In the genomic region with DNA sequence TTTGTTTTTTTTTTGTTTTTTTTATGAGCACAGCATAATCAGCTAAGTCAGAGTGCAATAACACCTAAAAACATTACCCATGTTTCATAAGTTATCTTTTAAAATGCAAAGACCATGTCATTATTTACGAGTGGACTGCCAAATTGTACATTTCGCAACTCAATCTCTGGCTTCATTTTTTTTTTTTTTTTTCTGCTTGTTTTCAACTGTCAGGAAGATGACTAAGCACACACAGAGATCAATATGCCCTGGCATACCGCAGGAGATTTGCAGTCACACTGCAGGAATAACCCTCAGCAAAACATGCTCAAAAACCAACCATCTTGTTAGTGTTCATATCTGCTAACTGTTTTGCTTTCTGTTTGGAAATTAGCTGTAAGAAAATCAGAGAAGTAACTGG, we compare ENCODE assay signal across 15 mouse cellular contexts.
"Had no signal": no experiment of that assay in that cellular context is flagged by ENCODE, and none has a peak within 500 bp of the region (broad histone marks: within the 10 kb centered on the region; RNA-seq: fewer than 3 reads in every experiment).

No protein-coding gene starts in this region.

- H3K27me3 ChIP-seq: liver, embryonic 13.5 days; neural tube, embryonic 13.5 days; stomach, embryonic 15.5 days had no signal

- H3K27ac ChIP-seq: left cerebral cortex, adult 2 months; limb, embryonic 10.5 days; liver, embryonic 13.5 days; midbrain, embryonic 10.5 days; neural tube, embryonic 13.5 days; stomach, embryonic 15.5 days had no signal

- H3K4me3 ChIP-seq: left cerebral cortex, adult 2 months; limb, embryonic 10.5 days; liver, embryonic 13.5 days; midbrain, embryonic 10.5 days; neural tube, embryonic 13.5 days; stomach, embryonic 15.5 days had no signal

- H3K4me2 ChIP-seq: liver, embryonic 13.5 days; neural tube, embryonic 13.5 days; stomach, embryonic 15.5 days had no signal

- H3K4me1 ChIP-seq: limb, embryonic 10.5 days; liver, embryonic 13.5 days; stomach, embryonic 15.5 days had no signal

- H3K36me3 ChIP-seq: limb, embryonic 10.5 days; liver, embryonic 13.5 days; midbrain, embryonic 10.5 days; neural tube, embryonic 13.5 days; stomach, embryonic 15.5 days had no signal

- H3K9me3 ChIP-seq: limb, embryonic 10.5 days; liver, embryonic 13.5 days; midbrain, embryonic 10.5 days; neural tube, embryonic 13.5 days; stomach, embryonic 15.5 days had no signal

- H3K9ac ChIP-seq: liver, embryonic 13.5 days; liver, postnatal 0 days; neural tube, embryonic 13.5 days; stomach, embryonic 15.5 days had no signal

- DNase-seq: kidney, adult 18-20 months; kidney, postnatal 10 days; kidney, postnatal 4 days; liver, embryonic 13.5 days; liver, postnatal 0 days; lung, postnatal 36 days; midbrain, embryonic 14.5 days; right cerebral cortex, postnatal 14 days; thymus, adult 2 months; thymus, postnatal 25 days had no signal
